9 mouse cellular contexts compared by ENCODE assay signal in the genomic region with DNA sequence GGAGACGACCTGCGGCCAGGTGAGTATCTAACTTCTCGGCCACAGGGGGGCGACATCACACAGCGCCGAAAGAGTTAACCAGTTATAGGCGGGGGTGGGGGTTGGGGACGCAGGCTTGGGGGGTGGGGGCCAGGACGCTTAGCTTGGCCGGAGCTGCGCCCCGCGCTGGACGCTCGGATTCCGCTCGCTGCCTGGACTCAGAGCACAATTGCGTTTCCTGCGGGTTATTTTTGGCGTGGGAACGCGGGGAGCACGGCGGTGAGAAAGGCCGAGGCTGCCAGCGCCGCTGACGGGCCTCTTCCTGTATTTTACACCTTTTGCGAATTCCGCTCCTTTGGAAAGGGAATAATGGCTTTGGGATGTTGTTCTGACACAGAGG. TPM values are rescaled to one million over a fixed set of nuclear protein-coding genes. Genes with fewer than 3 reads are reported as not detected.
DNase-seq lines count a peak whose midpoint lies in the region; ATAC-seq and TF ChIP-seq lines count a peak whose summit lies in the region.
"Had no signal": no experiment of that assay in that cellular context is flagged by ENCODE, and none has a peak within 500 bp of the region (broad histone marks: within the 10 kb centered on the region; RNA-seq: fewer than 3 reads in every experiment).

No protein-coding gene starts in this region.

- ATAC-seq in forebrain, embryonic 13.5 days: no peak
- no peak for ATAC-seq in hindbrain, embryonic 13.5 days (ENCODE audit: low FRiP score)
- no peak for ATAC-seq in limb, embryonic 15.5 days (ENCODE audit: insufficient number of reproducible peaks, low FRiP score, low TSS enrichment, low read depth)
- no peak for ATAC-seq in monocyte, adult 5-6 weeks (replicated peaks; ENCODE audit: insufficient number of reproducible peaks, low FRiP score, low TSS enrichment, poor library complexity, severe bottlenecking)

- H3ac ChIP-seq in myocyte (ENCODE audit: control insufficient read depth, insufficient read length): no peak overlapping the region

- peak; percentile 72 for DNase-seq in ES-CJ7 (ENCODE audit: low read depth, low spot score)
- DNase-seq in T-cell, adult 2 months (ENCODE audit: low spot score): no peak

- H3K4me3 ChIP-seq in bone marrow macrophage, adult 2 months (ENCODE audit: insufficient read depth, low read length): peak overlapping the region; percentile 13; the same call in 1 of the 2 replicates
- H3K4me3 ChIP-seq in forebrain, embryonic 13.5 days: peak overlapping the region; percentile 42
- peak overlapping the region; percentile 49 for H3K4me3 ChIP-seq in hindbrain, embryonic 13.5 days
- peak overlapping the region; percentile 48 for H3K4me3 ChIP-seq in limb, embryonic 15.5 days
- H3K4me3 ChIP-seq in myocyte: no peak overlapping the region
- H3K4me3 ChIP-seq: erythroblast, embryonic 14.5 days had no signal

- TF ChIP-seq POLR2A in bone marrow macrophage, adult 2 months (IDR thresholded peaks at IDR 0.05; ENCODE audit: borderline replicate concordance, low read depth, low read length): no peak
- TF ChIP-seq POLR2A in myocyte (IDR thresholded peaks at IDR 0.05; ENCODE audit: insufficient read length, low read depth): no peak

- under 1% methylated on average over 30 of the region's 30 CpGs for WGBS in forebrain, embryonic 13.5 days
- WGBS in hindbrain, embryonic 13.5 days: under 1% methylated on average over 30 of the region's 30 CpGs
- WGBS in limb, embryonic 15.5 days: 1% methylated on average over 30 of the region's 30 CpGs

- peak overlapping the region; percentile 56 for H3K9ac ChIP-seq in forebrain, embryonic 13.5 days
- H3K9ac ChIP-seq in hindbrain, embryonic 13.5 days: peak overlapping the region; percentile 68
- H3K9ac ChIP-seq in limb, embryonic 15.5 days: no peak overlapping the region

- peaks cover 99% of the 10 kb centered on the region for H3K27me3 ChIP-seq in forebrain, embryonic 13.5 days
- peaks cover 100% of the 10 kb centered on the region for H3K27me3 ChIP-seq in hindbrain, embryonic 13.5 days
- H3K27me3 ChIP-seq in limb, embryonic 15.5 days: peaks cover 94% of the 10 kb centered on the region
- peaks cover 72% of the 10 kb centered on the region for H3K27me3 ChIP-seq in myocyte (ENCODE audit: control insufficient read depth, insufficient read depth, insufficient read length)

- H3K9me3 ChIP-seq in forebrain, embryonic 13.5 days (replicated peaks): no peaks in the 10 kb centered on the region; the same call in 1 of the 2 replicates
- H3K9me3 ChIP-seq in hindbrain, embryonic 13.5 days: no peaks in the 10 kb centered on the region
- no peaks in the 10 kb centered on the region for H3K9me3 ChIP-seq in limb, embryonic 15.5 days

- no peaks in the 10 kb centered on the region for H3K36me3 ChIP-seq in forebrain, embryonic 13.5 days (ENCODE audit: poor library complexity, severe bottlenecking)
- no peaks in the 10 kb centered on the region for H3K36me3 ChIP-seq in hindbrain, embryonic 13.5 days
- no peaks in the 10 kb centered on the region for H3K36me3 ChIP-seq in limb, embryonic 15.5 days
- H3K36me3 ChIP-seq in myocyte (ENCODE audit: control insufficient read depth, insufficient read depth): no peaks in the 10 kb centered on the region

- TF ChIP-seq CTCF in bone marrow macrophage, adult 2 months (IDR thresholded peaks at IDR 0.05; ENCODE audit: low read depth, low read length): peak; percentile 68

- H3K4me1 ChIP-seq in bone marrow macrophage, adult 2 months (ENCODE audit: control insufficient read depth, insufficient read depth, low read length): peaks cover under 1% of the 10 kb centered on the region
- peaks cover 70% of the 10 kb centered on the region for H3K4me1 ChIP-seq in forebrain, embryonic 13.5 days
- peaks cover 68% of the 10 kb centered on the region for H3K4me1 ChIP-seq in hindbrain, embryonic 13.5 days (replicated peaks)
- H3K4me1 ChIP-seq in limb, embryonic 15.5 days: peaks cover 51% of the 10 kb centered on the region

- H3K4me2 ChIP-seq in forebrain, embryonic 13.5 days: peak overlapping the region; percentile 77
- peak overlapping the region; percentile 83 for H3K4me2 ChIP-seq in hindbrain, embryonic 13.5 days
- H3K4me2 ChIP-seq in limb, embryonic 15.5 days: peak overlapping the region; percentile 91
- H3K4me2 ChIP-seq in myocyte (ENCODE audit: low read depth): peak overlapping the region; percentile 96

- H3K27ac ChIP-seq in bone marrow macrophage, adult 2 months (ENCODE audit: insufficient read depth, low read depth, low read length): no peak overlapping the region
- no peak overlapping the region for H3K27ac ChIP-seq in forebrain, embryonic 13.5 days
- no peak overlapping the region for H3K27ac ChIP-seq in hindbrain, embryonic 13.5 days
- no peak overlapping the region for H3K27ac ChIP-seq in limb, embryonic 15.5 days

- no peaks in the 10 kb centered on the region for H3K79me2 ChIP-seq in myocyte (ENCODE audit: control insufficient read depth, insufficient read depth)

TF ChIP-seq in myocyte, 11 proteins besides CTCF, POLR2A, EP300 and RAD21:
- TF ChIP-seq TCF12 (IDR thresholded peaks at IDR 0.05; ENCODE audit: insufficient read depth, poor library complexity, severe bottlenecking) (no peak), MAX (IDR thresholded peaks at IDR 0.05; ENCODE audit: low read depth) (no peak)

RNA-seq across cellular contexts. Expression of gene Dll4, which starts 1.5 kb away (rescaled TPM):
- polyA plus RNA-seq in bone marrow macrophage, adult 2 months (2012; ENCODE audit: insufficient read depth, insufficient read length, missing spikeins): not detected in 2 replicates
- polyA plus RNA-seq in forebrain, embryonic 13.5 days (2015; fragmentation: Nextera tagmentation; extraction: Ambion mirVana): 3.9 and 4.0 TPM in 2 replicates
- polyA plus RNA-seq in hindbrain, embryonic 13.5 days (2015; fragmentation: Nextera tagmentation; extraction: Ambion mirVana): 5.4 and 5.9 TPM in 2 replicates
- polyA plus RNA-seq in limb, embryonic 15.5 days (2015; fragmentation: Nextera tagmentation; extraction: Ambion mirVana): 6.7 and 7.3 TPM in 2 replicates
- polyA plus RNA-seq in myocyte (2012; fragmentation: generic; extraction: Trizol): not detected
- total RNA-seq in monocyte, adult 5-6 weeks (2017): 0.19 to 0.85 TPM in 2 of 3 replicates, not detected in the other

RNA-seq across cellular contexts. Expression of gene Chac1, which starts 23.9 kb away (rescaled TPM):
- polyA plus RNA-seq in bone marrow macrophage, adult 2 months (2012; ENCODE audit: insufficient read depth, insufficient read length, missing spikeins): 0.44 TPM in 1 of 2 replicates, not detected in the other
- polyA plus RNA-seq in forebrain, embryonic 13.5 days (2015; fragmentation: Nextera tagmentation; extraction: Ambion mirVana): 2.3 and 3.4 TPM in 2 replicates
- polyA plus RNA-seq in hindbrain, embryonic 13.5 days (2015; fragmentation: Nextera tagmentation; extraction: Ambion mirVana): 6.1 and 6.7 TPM in 2 replicates
- polyA plus RNA-seq in limb, embryonic 15.5 days (2015; fragmentation: Nextera tagmentation; extraction: Ambion mirVana): 1.1 TPM in 2 replicates
- 273 TPM for polyA plus RNA-seq in myocyte (2012; fragmentation: generic; extraction: Trizol)
- total RNA-seq in monocyte, adult 5-6 weeks (2017): 0.49 TPM in 1 of 3 replicates, not detected in the others

RNA-seq across cellular contexts. Expression of gene Vps18, which starts 38.6 kb away (rescaled TPM):
- polyA plus RNA-seq in bone marrow macrophage, adult 2 months (2012; ENCODE audit: insufficient read depth, insufficient read length, missing spikeins): 33.6 and 34.1 TPM in 2 replicates
- 21.2 and 23.5 TPM in 2 replicates for polyA plus RNA-seq in forebrain, embryonic 13.5 days (2015; fragmentation: Nextera tagmentation; extraction: Ambion mirVana)
- 26.0 and 26.1 TPM in 2 replicates for polyA plus RNA-seq in hindbrain, embryonic 13.5 days (2015; fragmentation: Nextera tagmentation; extraction: Ambion mirVana)
- 17.6 and 19.5 TPM in 2 replicates for polyA plus RNA-seq in limb, embryonic 15.5 days (2015; fragmentation: Nextera tagmentation; extraction: Ambion mirVana)
- polyA plus RNA-seq in myocyte (2012; fragmentation: generic; extraction: Trizol): 18.2 TPM
- total RNA-seq in monocyte, adult 5-6 weeks (2017): 20.7 to 33.0 TPM (median 21.1 TPM) in 3 replicates

RNA-seq across cellular contexts. Expression of gene Rhov, which starts 56.0 kb away (rescaled TPM):
- polyA plus RNA-seq in bone marrow macrophage, adult 2 months (2012; ENCODE audit: insufficient read depth, insufficient read length, missing spikeins): 2.2 and 2.7 TPM in 2 replicates
- polyA plus RNA-seq in forebrain, embryonic 13.5 days (2015; fragmentation: Nextera tagmentation; extraction: Ambion mirVana): 6.2 and 8.0 TPM in 2 replicates
- 21.2 and 23.4 TPM in 2 replicates for polyA plus RNA-seq in hindbrain, embryonic 13.5 days (2015; fragmentation: Nextera tagmentation; extraction: Ambion mirVana)
- polyA plus RNA-seq in limb, embryonic 15.5 days (2015; fragmentation: Nextera tagmentation; extraction: Ambion mirVana): 36.8 and 38.6 TPM in 2 replicates
- 0.35 TPM for polyA plus RNA-seq in myocyte (2012; fragmentation: generic; extraction: Trizol)
- total RNA-seq in monocyte, adult 5-6 weeks (2017): 0.48 TPM in 1 of 3 replicates, not detected in the others
- polyA plus RNA-seq: erythroblast, embryonic 14.5 days had no signal

Comparison
In these comparisons a context has a peak if more than half of its experiments do, and no peak if none do; other contexts are left out.
1. RNA of gene Chac1, which starts 23.9 kb away (polyA plus RNA-seq): 273 TPM in myocyte (single experiment); 6.1 to 6.7 TPM in hindbrain, embryonic 13.5 days, 2.3 to 3.4 TPM in forebrain, embryonic 13.5 days, 1.1 TPM in limb, embryonic 15.5 days and 0.44 TPM in bone marrow macrophage, adult 2 months; every median in the first group is over 10 times any median in the second.
2. Peak in every context shown above with its lines, with median percentiles within 50 percentile points of each other: H3K4me2 ChIP-seq.